Mouse (Mus musculus) T-helper 17 cell (primary cell): ENCODE measurements around the gene Klhl12.
"Not testable (repeated sequence)": the region's sequence is repeated elsewhere in the genome, so short reads cannot be mapped to it uniquely, and the experiment has no call there.

Source experiments
- in situ Hi-C, 2 experiments: fragments of 300-600 bp; cut with MboI, MseI; formaldehyde crosslinking; loops; 1 replicate in 1 of 2; 2 replicates in 1 of 2; pipeline ENCODE4 v1.15.1; 2025; ENCODE audit warnings: high pct_unique_total_duplicates in 2 of 2

Klhl12 gene

DNA sequence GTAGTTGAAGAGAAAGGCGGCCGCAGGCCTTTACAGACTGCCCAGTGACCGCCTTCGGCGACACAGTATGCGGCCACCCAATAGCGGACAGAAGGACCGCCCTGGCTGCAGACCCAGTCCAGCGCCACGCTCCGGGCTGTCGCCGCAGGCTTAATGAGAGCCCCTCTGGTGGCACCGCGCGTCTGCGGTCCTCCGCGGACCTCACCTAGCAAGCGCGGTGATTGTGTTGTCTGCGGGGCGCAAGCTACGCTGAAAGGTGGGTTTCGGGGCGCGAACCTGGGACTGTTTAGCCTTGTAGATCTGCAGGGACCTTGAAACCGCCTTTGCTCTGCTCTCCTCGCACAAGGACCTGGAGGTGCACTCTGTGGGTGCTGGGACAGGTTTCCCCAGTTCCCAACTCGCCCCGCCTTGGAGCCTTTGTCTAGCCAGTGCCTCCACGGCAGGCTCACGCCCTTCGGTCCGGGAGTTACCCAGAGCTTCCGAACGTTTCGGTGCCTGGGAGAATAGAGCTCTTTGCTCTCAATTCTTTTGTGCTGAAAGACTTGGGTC is 58.1 kb downstream of the Klhl12 start:
- in situ Hi-C loops = no loop called here

DNA sequence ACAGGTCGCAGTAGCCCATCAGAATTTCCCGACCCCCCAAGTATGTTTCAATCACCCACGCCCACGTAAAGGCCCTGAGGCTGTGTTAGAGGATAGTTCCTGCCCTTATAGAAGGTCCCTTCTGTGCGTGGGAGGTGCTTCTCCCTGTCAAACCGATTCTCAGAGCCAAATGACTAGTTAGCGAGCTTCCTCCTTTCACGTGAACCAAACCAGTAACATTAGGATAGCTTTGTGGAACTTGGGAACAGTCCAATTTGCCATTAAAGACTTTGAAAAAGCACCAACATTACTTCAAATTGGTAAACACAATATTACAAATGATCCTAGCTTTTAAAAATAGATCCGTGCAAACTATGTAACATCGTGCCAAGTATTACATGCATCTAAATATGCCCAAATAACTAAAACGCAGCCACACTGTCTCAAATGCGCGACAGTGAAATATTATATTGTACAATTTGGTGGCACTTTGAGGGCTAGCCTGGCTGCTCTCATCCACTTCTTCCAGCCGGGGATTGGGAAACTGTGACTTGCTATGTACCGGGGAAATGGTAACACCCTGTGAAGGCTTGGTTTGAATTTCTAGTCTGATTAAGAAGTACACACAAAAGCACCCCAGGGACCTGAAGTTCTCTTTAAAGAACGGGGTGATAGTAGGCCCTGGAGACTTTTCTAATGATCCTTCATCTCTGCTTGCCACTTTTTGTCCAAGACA is 58.7 kb downstream of the Klhl12 start:
- in situ Hi-C loops = no loop called here

DNA sequence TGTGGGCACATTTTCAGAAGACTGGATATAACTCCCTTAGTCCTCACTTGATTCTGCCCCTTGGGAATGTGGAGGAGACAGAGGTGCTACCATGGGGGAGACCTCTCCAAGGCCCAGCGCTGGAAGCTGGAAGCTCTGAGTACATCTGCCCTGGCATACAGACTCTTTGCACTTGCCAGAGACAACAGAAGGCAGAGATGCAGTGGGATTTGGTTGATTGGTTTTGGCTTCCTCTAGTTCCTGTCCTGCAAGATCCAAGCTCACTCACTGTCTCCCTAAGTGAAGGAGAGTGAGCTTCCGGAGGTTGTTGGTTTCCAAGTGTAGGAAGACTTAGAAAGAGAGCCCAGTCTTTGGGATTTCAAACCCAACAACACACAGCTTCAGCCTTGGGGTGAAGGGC is 60.6 kb downstream of the Klhl12 start:
- in situ Hi-C loops = no loop called here

DNA sequence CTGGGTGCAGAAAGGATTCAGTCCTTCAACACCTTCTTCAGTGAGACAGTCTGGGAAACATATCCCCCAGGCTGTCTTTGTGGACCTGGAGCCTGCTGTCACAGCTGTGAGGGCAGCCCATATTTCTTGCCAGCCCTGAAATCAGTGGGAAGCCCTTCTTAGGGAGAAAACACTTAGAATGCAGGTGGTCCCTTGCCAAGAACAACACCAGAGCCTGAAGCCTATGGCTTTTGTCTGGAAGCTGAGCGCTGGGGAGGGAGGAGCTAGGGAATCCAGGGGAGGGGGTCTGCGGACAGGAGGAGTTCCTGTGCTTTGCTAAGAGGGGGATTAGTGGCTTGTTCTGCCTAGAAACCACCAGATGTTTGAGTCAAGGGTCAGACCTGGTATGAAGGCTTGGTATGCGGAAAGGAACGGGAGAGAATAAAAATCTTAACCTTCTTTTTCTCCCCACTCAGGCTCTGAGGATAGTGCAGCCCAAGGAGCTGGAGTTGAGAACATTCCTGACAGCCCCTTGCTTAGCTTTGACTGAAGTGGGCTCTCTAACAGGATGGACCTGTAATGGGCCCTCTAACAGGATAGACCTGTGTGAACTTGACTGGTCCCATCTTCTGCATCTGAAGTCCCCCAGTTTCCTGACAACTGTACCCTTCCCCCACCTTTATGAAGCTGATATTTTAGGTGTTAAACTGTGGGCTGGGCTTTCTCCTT is 61.3 kb downstream of the Klhl12 start:
- in situ Hi-C loops = no loop called here

DNA sequence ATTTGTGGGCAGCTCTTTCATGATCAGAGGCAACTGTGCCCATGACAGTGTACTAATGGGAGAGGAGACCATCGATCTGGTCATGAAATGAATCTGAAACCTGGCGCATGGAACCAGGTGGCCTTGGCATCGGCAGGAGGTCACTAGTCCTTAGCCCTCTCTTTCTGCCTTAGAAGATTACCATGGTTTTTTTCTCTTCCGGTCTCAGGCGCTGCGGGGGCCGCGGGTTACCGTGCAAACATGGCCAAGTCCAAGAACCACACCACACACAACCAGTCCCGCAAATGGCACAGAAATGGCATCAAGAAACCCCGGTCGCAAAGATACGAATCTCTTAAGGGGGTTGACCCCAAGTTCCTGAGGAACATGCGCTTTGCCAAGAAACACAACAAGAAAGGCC is 62.5 kb downstream of the Klhl12 start:
- in situ Hi-C loops = not testable (repeated sequence)

DNA sequence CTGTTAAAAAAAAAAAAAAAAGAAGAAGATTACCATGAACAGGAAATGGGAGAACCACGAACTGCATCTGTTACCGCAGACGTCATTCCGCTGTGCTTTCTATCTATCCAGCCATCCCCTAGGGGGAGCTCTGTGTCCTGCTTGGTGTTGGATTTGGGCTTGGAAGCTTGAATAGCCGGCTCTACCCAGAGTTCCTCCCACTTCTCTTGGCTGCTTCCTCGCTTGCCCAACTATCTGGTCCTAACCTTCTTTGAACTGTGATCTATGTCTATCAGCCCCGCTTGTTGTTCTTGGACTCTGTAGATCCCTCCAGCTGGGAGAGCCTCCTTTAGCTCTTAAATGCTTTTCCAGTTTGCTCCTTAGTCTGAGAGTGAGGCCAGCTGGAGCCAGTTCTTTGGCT is 63.3 kb downstream of the Klhl12 start:
- in situ Hi-C loops = no loop called here

DNA sequence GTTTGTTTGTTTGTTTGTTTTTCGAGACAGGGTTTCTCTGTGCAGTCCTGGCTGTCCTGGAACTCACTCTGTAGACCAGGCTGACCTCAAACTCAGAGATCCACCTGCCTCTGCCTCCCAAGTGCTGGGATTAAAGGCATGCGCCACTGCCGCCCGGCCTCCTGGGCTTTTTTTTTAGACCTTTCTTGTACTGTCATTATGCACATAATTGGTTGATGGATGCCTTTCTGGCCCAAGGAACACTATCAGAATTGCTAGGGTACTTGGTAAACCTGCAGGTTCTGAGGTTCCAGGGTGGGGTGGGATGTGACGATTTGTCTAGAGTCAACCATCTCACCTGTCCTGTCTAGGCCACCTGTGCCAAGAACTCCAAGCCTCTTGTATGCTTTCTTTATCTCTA is 63.9 kb downstream of the Klhl12 start:
- in situ Hi-C loops = not testable (repeated sequence)

DNA sequence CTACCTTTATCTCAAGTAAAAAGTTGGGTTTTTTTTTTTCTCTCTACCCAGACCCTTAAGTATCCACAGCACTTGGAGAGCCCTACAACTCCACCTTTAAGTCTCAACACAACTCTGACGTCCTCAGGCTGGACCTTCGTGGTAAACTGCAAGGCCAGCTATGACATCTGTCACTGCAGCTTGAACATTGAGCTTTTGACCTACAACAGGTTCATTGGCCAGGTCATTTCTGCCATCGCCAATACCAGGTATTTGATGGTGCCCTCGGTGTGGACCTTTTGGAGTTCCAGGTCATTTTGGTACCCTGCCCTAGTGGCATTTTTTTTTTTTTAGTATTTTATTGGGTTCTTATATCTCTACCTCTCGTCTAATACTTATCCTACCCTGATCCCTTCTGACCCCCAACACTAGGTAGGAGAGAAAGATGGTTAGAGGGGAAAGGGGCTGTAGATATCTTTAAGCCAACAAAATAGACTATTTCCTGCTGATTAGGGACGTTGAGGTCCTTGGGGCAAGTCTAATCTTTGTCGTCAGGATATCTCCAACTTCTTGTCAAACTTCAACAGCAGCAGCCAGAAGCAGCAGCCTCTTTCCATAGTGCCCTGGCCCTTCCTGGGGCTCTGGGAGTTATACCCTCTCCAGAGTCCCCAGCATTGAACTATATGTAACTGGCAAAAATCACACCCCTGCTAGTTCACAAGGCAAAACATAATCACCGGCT is 64.8 kb downstream of the Klhl12 start:
- in situ Hi-C loops = no loop called here

DNA sequence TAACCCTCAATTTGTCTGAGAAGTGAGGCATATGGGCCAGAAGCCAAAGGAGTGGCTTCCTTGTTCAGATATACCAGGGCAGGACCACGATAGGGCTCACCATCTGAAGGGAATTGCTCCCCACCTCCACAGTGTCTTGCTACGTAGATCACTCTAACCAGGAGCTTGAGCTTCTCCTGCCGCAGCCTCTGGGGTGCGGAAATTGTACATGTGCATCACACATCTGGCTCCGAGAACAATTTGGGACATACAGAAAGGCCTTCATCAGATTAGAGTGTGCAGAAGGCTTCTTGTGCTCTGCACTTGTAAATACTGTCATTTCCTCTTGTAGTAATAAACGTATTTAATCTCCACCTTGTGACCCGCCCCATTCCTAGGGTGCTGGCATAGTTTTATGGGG is 65.8 kb downstream of the Klhl12 start:
- in situ Hi-C loops = no loop called here

DNA sequence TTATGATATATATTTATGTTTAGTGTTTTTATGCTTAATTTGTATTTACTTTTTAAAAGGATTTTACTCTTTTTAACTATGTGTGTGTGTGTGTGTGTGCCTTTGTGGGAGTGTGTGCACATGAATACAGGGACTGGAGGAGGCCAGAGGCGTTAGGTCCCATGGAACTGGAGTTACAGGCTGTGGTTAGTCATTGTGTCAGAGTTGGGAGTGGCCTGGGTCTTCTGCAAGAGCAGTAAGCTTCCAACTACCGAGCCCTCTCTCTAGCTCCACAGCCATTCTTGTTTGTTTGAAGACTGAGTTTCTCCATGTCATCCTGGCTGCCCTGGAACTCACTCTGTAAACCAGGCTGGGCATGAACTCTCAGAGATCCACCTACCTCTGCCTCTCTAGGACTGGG is 67.0 kb downstream of the Klhl12 start:
- in situ Hi-C loops = no loop called here

DNA sequence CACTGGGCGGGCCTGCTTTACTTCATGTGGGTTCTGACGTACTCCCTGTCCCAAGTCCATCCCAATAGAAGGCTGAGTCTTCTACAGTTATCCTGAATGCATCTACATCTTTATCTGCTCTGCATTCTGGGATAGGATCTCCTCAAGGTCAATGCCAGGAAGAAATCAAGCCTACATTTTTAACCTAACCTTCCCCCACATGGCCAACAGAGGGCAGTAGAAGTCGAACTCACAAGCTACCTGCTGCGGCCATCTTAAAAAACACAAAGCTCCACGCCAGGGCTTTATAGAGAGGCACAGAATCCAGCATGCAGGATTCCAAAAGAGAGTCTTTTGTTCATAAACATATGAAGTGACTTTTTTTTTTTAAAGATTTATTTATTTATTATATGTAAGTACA is 69.1 kb downstream of the Klhl12 start:
- in situ Hi-C loops = no loop called here

DNA sequence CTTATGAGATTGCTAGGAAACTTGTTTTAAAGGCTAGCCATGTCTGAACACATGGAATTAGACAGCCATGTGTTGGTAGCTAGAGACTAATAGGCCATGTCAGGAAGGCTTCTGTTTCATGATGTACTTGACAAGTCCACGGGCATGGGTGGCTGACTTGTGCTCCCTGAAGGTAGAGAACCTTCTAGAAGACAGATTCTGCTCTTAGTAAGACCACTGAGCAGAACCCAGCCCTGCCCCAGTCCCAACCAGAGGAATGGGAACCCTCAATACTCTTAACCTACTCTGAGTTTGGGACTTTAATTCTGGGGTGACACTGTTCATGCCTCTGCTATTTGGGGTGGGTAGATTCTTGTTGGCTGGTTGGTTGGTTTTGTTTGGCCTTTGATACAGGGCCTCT is 69.7 kb downstream of the Klhl12 start:
- in situ Hi-C loops = no loop called here

DNA sequence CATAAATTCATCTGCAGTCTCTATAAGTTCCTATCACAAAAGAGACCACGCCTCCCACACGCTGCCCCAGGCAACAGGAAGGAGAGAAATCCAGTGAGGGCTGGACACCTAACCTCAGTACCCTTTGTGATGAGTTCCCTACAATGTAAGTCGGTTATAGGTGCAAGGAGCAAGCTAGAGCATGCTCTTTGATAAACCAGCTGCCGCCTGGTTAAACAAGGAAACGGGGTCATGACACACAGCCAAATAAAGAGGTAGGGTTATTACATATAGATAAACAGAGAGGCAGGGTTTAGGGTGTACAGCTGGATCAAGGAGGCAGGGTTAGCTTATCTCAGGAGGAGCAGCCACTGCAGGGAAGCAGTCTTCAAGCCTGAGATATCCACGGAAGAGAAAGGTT is 71.4 kb downstream of the Klhl12 start:
- in situ Hi-C loops = no loop called here

DNA sequence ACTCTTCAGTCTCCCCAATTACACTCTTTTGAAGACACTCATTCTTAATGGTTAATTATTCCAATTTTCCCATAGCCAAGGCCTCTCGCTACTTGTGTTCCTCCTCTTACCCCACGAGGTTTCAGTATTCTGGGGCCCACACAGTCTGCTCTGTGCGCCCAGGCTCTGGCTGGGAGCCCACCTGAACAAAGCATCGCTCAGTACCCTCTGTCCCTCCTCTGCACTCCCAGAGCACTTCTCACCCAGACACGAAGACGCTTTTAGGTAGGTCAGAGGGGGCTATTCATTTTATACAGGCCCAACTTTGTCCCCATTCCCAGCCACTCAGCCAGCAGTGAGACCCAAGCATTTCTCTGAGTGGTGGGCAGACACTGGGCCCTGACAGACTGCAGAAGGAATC is 75.3 kb downstream of the Klhl12 start:
- in situ Hi-C loops = no loop called here

DNA sequence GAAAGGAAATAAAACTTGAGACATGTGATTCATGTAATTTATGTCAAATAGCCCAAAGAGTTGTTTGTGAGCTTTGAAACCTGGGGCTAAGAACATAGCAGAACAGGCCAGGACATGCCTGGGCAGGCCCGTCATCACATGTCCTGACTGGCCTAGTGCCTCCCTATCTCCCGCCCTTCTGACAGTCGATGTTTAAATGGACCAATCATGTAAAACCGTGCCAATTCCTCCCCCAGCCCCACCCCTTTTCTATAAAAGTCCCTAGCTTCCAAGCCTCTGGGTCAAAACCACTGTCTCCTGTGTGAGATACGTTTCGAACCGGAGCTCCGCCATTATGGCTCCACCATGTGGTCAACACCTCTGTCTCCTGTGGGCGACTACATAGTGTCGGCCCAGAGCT is 78.4 kb downstream of the Klhl12 start:
- in situ Hi-C loops = not testable (repeated sequence)

DNA sequence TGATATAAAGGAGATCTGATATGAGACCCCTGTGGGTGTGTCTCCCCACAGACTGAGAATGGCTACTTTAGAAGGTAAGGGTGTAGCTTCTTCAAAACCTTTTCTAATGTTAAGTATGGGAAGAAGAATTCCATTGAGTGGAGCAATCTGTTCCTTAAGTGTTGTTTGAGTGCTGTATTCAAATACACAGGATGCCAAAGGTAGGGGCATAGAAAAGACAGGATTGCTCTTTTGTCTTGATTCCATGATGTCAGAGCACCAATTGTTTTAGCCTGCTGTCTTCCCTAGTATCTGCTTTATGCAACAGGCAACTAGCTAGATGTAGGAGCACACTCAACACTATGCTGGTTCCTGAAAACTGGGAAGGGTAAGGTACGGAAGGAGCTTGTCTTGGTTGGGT is 79.7 kb downstream of the Klhl12 start:
- in situ Hi-C loops = no loop called here

DNA sequence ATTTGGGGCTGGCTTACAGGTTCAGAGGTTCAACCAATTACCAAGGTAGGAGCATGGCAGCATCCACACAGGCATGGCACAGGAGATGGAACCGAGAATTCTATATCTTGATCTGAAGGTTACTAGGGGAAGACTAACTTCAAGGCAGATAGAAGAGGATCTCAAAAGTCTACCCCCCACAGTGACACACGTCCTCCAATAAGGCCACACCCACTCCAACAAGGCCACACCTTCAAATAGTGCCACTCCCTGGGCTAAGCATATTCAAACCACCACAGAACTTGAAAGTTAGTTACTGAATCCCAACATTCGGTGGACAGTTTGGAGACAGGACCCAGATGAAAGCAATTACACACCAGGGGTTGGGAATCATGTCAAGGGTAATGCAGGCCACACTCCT is 80.2 kb downstream of the Klhl12 start:
- in situ Hi-C loops = no loop called here

DNA sequence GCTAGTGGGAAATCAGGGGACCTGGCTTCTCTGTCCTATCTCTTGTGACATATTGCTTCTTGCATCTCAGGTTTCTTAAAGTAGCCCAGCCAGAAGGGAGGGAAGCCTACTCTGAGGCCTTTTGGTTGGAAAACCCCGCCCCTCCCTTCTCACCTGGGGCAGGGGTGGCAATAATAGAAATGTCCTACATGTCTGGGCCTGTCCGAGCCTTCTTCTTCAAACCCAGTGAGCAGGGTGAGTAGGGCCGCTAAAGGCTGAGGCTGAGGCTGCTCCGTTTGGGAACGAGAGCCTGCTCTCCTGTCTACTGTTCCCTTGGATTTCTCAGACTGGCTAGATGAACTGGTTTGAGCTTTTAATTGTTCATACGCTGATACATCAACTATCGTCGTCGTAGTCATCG is 85.3 kb downstream of the Klhl12 start:
- in situ Hi-C loops = no loop called here
